Mouse (Mus musculus): ENCODE measurements at regions not wholly inside any gene's neighbourhood (a gene's known extent, or its start where the extent isn't known, plus 50 kb on each side); places are given as distances from the start of the nearest gene placed in this dataset.

DNA sequence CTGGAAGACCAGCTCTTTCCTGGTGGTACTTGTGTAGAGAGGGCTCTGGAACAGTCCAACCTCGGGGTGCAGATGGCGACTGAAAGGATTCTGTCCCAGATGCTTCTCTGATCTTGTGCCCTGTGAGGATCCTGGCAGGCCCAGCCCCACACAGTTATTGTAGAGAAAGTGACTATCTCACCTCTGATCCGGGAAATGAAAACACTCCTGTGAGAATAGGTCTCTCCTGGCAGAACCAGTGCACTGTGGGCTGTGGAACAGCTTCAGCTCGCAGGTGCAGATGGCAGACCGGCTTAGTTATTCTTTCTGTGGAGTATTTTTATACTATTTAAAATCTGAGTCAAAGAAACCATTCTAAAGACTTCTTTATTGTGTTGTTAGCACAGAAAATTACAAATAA is 742.1 kb upstream of the Marcks start:
- DNase-seq (ENCODE audit: low read depth in 2 of 2, low spot score in 2 of 2) = no peak

GRCm38 (mm10) chr10:37873925-37874324 is 735.2 kb upstream of the Marcks start:
- DNase-seq (ENCODE audit: low read depth in 2 of 2, low spot score in 2 of 2) = no peak

- no peak for DNase-seq (ENCODE audit: low read depth in 2 of 2, low spot score in 2 of 2)
These were observed 722.3 kb upstream of the Marcks start for GRCm38 (mm10) chr10:37861001-37861400.

GRCm38 (mm10) chr10:37849291-37849846 is 710.6 kb upstream of the Marcks start:
- no peak for DNase-seq (ENCODE audit: low read depth in 2 of 2, low spot score in 2 of 2)

- DNase-seq (ENCODE audit: low read depth in 2 of 2, low spot score in 2 of 2) = no peak
These were observed 704.1 kb upstream of the Marcks start for GRCm38 (mm10) chr10:37842820-37843219.

- DNase-seq (ENCODE audit: low read depth in 2 of 2, low spot score in 2 of 2) = no peak
These were observed 703.1 kb upstream of the Marcks start for GRCm38 (mm10) chr10:37841842-37842241.

DNA sequence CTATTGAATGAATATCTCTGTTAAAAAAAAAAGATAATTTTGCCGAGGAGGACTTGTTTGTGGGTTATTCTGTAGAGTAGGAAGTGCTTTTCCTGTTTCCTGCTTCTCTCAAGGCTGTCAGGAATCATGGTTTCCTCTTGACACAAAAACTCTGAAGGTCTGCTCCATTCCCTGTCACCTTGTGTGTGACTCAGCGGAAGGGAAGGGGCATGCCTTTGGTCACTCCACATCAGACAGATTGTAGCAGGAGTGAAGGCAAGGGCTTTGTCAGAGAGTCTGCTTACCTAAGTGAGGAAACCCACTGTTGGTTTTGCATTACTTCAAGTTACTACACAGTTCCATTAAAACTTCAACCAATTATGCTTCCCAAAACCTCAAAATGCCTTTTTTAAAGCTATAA is 699.0 kb upstream of the Marcks start:
- DNase-seq (ENCODE audit: low read depth in 2 of 2, low spot score in 2 of 2) = no peak

GRCm38 (mm10) chr10:37813026-37813425 is 674.3 kb upstream of the Marcks start:
- no peak for DNase-seq (ENCODE audit: low read depth in 2 of 2, low spot score in 2 of 2)

- DNase-seq (ENCODE audit: low read depth in 2 of 2, low spot score in 2 of 2) = no peak
These were observed 673.7 kb upstream of the Marcks start for GRCm38 (mm10) chr10:37812405-37812851.

DNA sequence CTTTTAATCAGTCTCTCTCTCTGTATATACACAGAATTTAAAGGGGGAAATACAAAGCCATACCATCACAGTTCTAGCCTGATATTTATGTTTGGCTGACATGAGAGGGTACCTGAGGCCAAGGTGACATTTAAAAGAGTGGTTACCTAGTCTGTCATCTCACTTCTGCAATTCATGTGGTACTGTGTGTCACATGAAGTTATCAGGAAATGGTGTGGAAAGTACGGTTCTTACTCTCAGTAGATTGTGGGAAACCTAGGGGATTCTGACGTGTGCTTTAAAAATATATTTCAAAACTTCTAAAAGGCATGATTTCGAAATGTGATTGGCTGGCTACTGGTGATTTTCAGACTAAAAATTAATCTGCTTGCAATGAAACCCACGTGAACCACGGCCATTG is 673.1 kb upstream of the Marcks start:
- no peak for DNase-seq (ENCODE audit: low read depth in 2 of 2, low spot score in 2 of 2)

GRCm38 (mm10) chr10:37803225-37803805 is 664.6 kb upstream of the Marcks start:
- DNase-seq (ENCODE audit: low read depth in 2 of 2, low spot score in 2 of 2) = no peak

- DNase-seq (ENCODE audit: low read depth in 2 of 2, low spot score in 2 of 2) = no peak
These were observed 660.7 kb upstream of the Marcks start for GRCm38 (mm10) chr10:37799397-37799796.

- no peak for DNase-seq (ENCODE audit: low read depth in 2 of 2, low spot score in 2 of 2)
These were observed 659.6 kb upstream of the Marcks start for GRCm38 (mm10) chr10:37798285-37798684.

GRCm38 (mm10) chr10:37797701-37798100 is 659.0 kb upstream of the Marcks start:
- DNase-seq (ENCODE audit: low read depth in 2 of 2, low spot score in 2 of 2) = no peak

GRCm38 (mm10) chr10:37792878-37793277 is 654.2 kb upstream of the Marcks start:
- no peak for DNase-seq (ENCODE audit: low read depth in 2 of 2, low spot score in 2 of 2)

- DNase-seq (ENCODE audit: low read depth in 2 of 2, low spot score in 2 of 2) = no peak
These were observed 649.3 kb upstream of the Marcks start for GRCm38 (mm10) chr10:37788049-37788448.

DNA sequence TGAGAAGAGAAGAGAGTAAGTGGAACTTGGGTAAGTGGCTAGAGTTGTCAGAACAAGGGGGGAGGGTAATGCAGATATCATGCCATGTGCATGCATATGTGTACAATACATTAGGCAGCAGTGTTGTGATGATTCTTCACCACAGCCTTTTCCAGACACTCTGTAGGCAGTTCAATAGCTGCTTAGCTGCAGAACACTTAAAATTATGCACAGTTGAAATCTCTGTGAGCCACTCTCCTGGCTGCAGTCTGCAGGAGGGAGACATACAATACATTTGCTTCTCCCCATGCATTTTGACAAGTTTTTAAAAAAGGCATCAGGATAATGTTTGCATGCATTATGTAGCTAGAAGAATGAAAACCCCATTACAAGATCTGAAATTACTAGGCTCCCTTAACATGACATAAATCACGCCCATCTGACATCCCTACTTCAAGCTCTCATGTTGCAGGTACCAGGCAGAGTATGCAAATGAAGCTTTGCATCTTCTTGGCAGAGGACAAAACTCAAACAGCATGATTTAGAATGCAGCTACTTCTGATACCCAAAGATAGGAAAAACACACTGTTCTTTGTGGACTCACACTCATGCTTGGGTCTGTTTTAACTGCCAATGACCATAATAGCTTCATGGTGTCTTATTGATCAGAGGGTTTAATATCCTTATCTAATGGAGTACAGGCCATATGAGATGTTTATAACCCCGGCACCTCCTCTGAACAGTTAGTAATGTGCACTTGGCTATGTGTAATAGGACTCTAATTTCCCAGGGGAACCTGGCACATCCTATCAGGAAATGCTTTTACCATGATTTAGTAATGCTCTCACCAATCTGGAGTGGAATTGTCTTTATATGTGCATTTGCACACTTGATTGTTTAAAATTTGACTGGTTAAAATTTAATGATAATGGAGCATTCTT is 640.9 kb upstream of the Marcks start:
- no peak for DNase-seq (ENCODE audit: low read depth in 2 of 2, low spot score in 2 of 2)

DNA sequence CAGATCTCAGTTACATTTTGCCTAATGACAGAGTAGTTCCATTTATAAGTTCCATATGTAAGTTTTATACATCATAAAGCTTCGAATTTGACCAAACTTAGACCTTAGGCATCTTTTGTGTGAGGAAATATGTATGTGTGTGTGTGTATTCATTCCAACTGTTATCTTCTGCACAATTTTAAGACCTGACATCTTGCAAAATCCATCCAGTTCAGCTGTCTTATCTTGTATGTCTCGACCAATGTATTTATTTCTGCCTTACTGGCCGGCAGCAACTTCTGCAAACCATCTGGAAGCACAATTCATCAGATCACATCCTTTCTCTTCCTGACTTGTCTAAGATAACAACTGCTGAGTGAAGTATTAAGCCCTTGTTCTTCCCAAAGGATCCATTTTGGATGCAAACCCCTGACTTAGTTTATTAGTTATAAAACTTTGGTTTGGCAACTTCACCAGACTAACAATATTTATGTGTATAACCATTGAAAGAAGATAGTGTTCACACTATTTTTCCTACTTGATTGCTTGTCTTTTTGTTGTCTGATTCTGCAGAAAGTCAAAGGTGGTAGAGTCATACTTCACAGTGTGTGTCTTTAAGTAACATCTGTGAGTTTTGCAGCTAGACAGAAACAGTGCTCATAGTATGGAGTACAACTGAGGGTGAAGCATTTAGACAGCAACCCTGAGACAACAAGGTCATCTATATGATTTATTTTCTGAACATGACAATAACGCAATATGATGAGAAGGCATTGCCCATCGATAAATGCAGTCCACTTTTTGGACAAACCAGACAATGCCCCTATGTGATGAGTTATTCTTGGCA is 622.0 kb upstream of the Marcks start:
- DNase-seq (ENCODE audit: low read depth in 2 of 2, low spot score in 2 of 2) = no peak

DNA sequence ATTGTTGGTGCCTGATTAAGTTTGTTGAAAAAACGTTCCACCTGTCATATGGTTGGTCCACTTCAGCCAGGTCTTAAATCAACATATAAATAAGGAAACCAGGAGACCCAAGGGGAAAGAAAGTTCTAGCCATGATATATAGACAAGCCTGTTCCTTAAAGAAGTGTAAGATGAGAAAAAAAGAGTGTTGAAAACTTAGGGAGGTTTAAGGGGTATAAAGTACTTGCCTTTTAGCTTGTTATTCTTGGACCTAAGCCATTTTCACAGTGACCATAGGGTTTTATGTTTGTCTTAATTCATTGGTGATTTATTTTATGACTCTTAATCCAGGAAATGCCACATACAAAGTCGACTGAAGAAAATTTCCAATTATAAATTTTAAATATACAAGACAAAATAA is 602.9 kb upstream of the Marcks start:
- DNase-seq (ENCODE audit: low read depth in 2 of 2, low spot score in 2 of 2) = no peak

DNA sequence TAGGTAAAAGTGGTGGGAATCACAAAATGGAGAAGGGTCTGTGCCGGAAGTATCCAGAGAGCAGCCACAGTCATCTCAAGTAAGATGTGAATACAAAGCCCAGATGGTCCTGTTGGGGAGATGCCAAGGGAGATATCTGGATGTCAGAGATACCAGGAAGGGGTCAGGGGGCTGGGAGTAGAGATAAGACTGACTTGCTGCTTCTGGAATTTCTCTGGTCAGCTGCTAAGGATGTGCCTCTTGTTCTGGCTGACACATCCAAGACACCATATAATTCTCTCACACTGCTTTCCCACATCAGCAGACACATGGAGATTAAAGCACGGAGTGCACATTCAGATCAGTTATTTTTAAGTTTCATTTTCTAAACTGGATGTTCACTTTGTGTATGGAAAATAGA is 600.3 kb upstream of the Marcks start:
- DNase-seq (ENCODE audit: low read depth in 2 of 2, low spot score in 2 of 2) = no peak

DNA sequence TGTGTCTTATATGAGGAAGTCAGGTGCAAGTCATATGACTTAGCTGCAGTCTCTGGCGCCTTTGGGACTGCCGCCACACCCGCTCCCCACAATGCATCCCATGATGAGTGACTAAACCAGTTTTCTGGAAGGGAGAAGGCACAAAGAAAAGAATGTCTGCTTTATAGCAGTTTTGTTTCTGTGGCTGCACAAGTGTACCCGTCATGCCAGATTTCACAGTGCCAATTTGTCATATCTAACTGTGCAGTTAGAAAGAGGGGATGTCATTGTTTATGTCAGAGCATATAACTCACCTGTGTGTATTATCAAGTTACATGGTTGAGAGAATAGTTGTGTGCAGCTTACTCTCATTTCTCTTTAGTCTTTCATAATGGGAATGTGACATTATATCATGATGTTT is 586.9 kb upstream of the Marcks start:
- DNase-seq (ENCODE audit: low read depth in 2 of 2, low spot score in 2 of 2) = no peak

Data from CD8-positive naive resting alpha-beta T cell, adult 2 months (primary cell).